Mouse (Mus musculus) lung, postnatal 36 days (tissue): ENCODE measurements around the gene Pgam2.
"Not testable (repeated sequence)": the region's sequence is repeated elsewhere in the genome, so short reads cannot be mapped to it uniquely, and the experiment has no call there.

Experiments used
- DNase-seq: peaks from one replicate; pipeline ENCODE4 v3.0.0; 2022; ENCODE audit warnings: mixed read lengths

Pgam2 gene

GRCm38 (mm10) chr11:5803551-5803981 lies at the start of gene Pgam2:
Pgam2 (minus strand) TSS chr11:5803733.
- no peak for DNase-seq

GRCm38 (mm10) chr11:5852314-5852713 lies 48.8 kb upstream of the Pgam2 start:
- DNase-seq, result no peak

- DNase-seq, result no peak
Observed at GRCm38 (mm10) chr11:5851021-5851736, 47.6 kb upstream of the Pgam2 start.

GRCm38 (mm10) chr11:5850452-5850851 lies 46.9 kb upstream of the Pgam2 start:
- DNase-seq, result no peak

- no peak for DNase-seq
Observed at GRCm38 (mm10) chr11:5849316-5849715, 45.8 kb upstream of the Pgam2 start.

GRCm38 (mm10) chr11:5848741-5849140 lies 45.2 kb upstream of the Pgam2 start:
- peak; percentile 43 for DNase-seq

- DNase-seq, result peak; percentile 67
Observed at GRCm38 (mm10) chr11:5846639-5847345, 43.3 kb upstream of the Pgam2 start.

GRCm38 (mm10) chr11:5843131-5843530 lies 39.6 kb upstream of the Pgam2 start:
- no peak for DNase-seq

- DNase-seq, result no peak
Observed at GRCm38 (mm10) chr11:5841751-5842150, 38.2 kb upstream of the Pgam2 start.

- DNase-seq, result no peak
Observed at GRCm38 (mm10) chr11:5840346-5840745, 36.8 kb upstream of the Pgam2 start.

GRCm38 (mm10) chr11:5837251-5838246 lies 34.0 kb upstream of the Pgam2 start, which contains the start of gene Polm:
Polm (minus strand) TSS chr11:5838016.
- peak; percentile 97 for DNase-seq

- peak; percentile 14 for DNase-seq
Observed at GRCm38 (mm10) chr11:5836126-5836525, 32.6 kb upstream of the Pgam2 start.

GRCm38 (mm10) chr11:5835057-5835456 lies 31.5 kb upstream of the Pgam2 start:
- DNase-seq, result no peak

- DNase-seq, result no peak
Observed at GRCm38 (mm10) chr11:5834506-5834905, 31.0 kb upstream of the Pgam2 start.

- no peak for DNase-seq
Observed at GRCm38 (mm10) chr11:5829327-5829726, 25.8 kb upstream of the Pgam2 start.

- DNase-seq, result no peak
Observed at GRCm38 (mm10) chr11:5828509-5829191, 25.1 kb upstream of the Pgam2 start.

GRCm38 (mm10) chr11:5827931-5828330 lies 24.4 kb upstream of the Pgam2 start:
- no peak for DNase-seq

- no peak for DNase-seq
Observed at GRCm38 (mm10) chr11:5825432-5825831, 21.9 kb upstream of the Pgam2 start.

GRCm38 (mm10) chr11:5819223-5819622 lies 15.7 kb upstream of the Pgam2 start:
- no peak for DNase-seq

GRCm38 (mm10) chr11:5813381-5813780 lies 9.8 kb upstream of the Pgam2 start:
- DNase-seq, result no peak

GRCm38 (mm10) chr11:5809487-5809886 lies 6.0 kb upstream of the Pgam2 start:
- DNase-seq, result not testable (repeated sequence)

GRCm38 (mm10) chr11:5807956-5808355 lies 4.4 kb upstream of the Pgam2 start:
- DNase-seq, result no peak
